Mouse (Mus musculus): ENCODE measurements around the gene Ikzf2. TPM values are rescaled to one million over a fixed set of nuclear protein-coding genes. Genes with fewer than 3 reads are reported as not detected.

Gene Ikzf2
- polyA plus RNA-seq, 1 experiment, result 43.5 TPM

- TF ChIP-seq POLR2A (IDR thresholded peaks at IDR 0.05; ENCODE audit: insufficient read depth, low read depth, low read length), result no peak
- no peak for TF ChIP-seq CTCF (IDR thresholded peaks at IDR 0.05; ENCODE audit: insufficient read depth, low read depth, low read length)
- WGBS, result 96% methylated on average over 3 of the region's 3 CpGs
- H3K4me1 ChIP-seq (ENCODE audit: control insufficient read depth, insufficient read depth, low read length), result peaks cover 2% of the 10 kb centered on the region; the same call in 1 of the 2 replicates
- no peak overlapping the region for H3K27ac ChIP-seq (ENCODE audit: insufficient read depth, low read depth, low read length)
- no peak overlapping the region for H3K4me3 ChIP-seq (ENCODE audit: insufficient read depth, low read depth, low read length)
These were observed 4.8 kb downstream of the Ikzf2 start for GRCm38 (mm10) chr1:69682261-69682660.

GRCm38 (mm10) chr1:69681003-69681402 lies 6.0 kb downstream of the Ikzf2 start:
- Histone ChIP-seq H3K4me3 (ENCODE audit: insufficient read depth, low read depth, low read length) (no peak overlapping the region), H3K27ac (ENCODE audit: insufficient read depth, low read depth, low read length) (no peak overlapping the region), H3K4me1 (ENCODE audit: control insufficient read depth, insufficient read depth, low read length) (peaks cover 2% of the 10 kb centered on the region; the same call in 1 of the 2 replicates)
- WGBS, result 65% methylated on average over 5 of the region's 5 CpGs
- no peak for TF ChIP-seq POLR2A (IDR thresholded peaks at IDR 0.05; ENCODE audit: insufficient read depth, low read depth, low read length)
- no peak for TF ChIP-seq CTCF (IDR thresholded peaks at IDR 0.05; ENCODE audit: insufficient read depth, low read depth, low read length)

GRCm38 (mm10) chr1:69680501-69680900 lies 6.5 kb downstream of the Ikzf2 start:
- Histone ChIP-seq H3K4me1 (ENCODE audit: control insufficient read depth, insufficient read depth, low read length) (peaks cover 2% of the 10 kb centered on the region; the same call in 1 of the 2 replicates), H3K27ac (ENCODE audit: insufficient read depth, low read depth, low read length) (no peak overlapping the region), H3K4me3 (ENCODE audit: insufficient read depth, low read depth, low read length) (no peak overlapping the region)
- no peak for TF ChIP-seq CTCF (IDR thresholded peaks at IDR 0.05; ENCODE audit: insufficient read depth, low read depth, low read length)
- 92% methylated on average over 4 of the region's 4 CpGs for WGBS

GRCm38 (mm10) chr1:69669897-69670404 lies 17.1 kb downstream of the Ikzf2 start:
- Histone ChIP-seq H3K4me3 (ENCODE audit: insufficient read depth, low read depth, low read length) (no peak overlapping the region), H3K4me1 (ENCODE audit: control insufficient read depth, insufficient read depth, low read length) (no peaks in the 10 kb centered on the region), H3K27ac (ENCODE audit: insufficient read depth, low read depth, low read length) (no peak overlapping the region)
- WGBS, result 95% methylated on average over 10 of the region's 10 CpGs
- TF ChIP-seq POLR2A (IDR thresholded peaks at IDR 0.05; ENCODE audit: insufficient read depth, low read depth, low read length), result no peak
- no peak for TF ChIP-seq CTCF (IDR thresholded peaks at IDR 0.05; ENCODE audit: insufficient read depth, low read depth, low read length)

GRCm38 (mm10) chr1:69667456-69667855 lies 19.6 kb downstream of the Ikzf2 start:
- no peaks in the 10 kb centered on the region for H3K4me1 ChIP-seq (ENCODE audit: control insufficient read depth, insufficient read depth, low read length)
- no peak overlapping the region for H3K27ac ChIP-seq (ENCODE audit: insufficient read depth, low read depth, low read length)
- H3K4me3 ChIP-seq (ENCODE audit: insufficient read depth, low read depth, low read length), result no peak overlapping the region
- TF ChIP-seq CTCF (IDR thresholded peaks at IDR 0.05; ENCODE audit: insufficient read depth, low read depth, low read length) (no peak), POLR2A (IDR thresholded peaks at IDR 0.05; ENCODE audit: insufficient read depth, low read depth, low read length) (no peak)
- 94% methylated on average over 5 of the region's 5 CpGs for WGBS

GRCm38 (mm10) chr1:69659779-69660178 lies 27.3 kb downstream of the Ikzf2 start:
- TF ChIP-seq CTCF (IDR thresholded peaks at IDR 0.05; ENCODE audit: insufficient read depth, low read depth, low read length) (no peak), POLR2A (IDR thresholded peaks at IDR 0.05; ENCODE audit: insufficient read depth, low read depth, low read length) (no peak)
- H3K4me1 ChIP-seq (ENCODE audit: control insufficient read depth, insufficient read depth, low read length), result peaks cover 5% of the 10 kb centered on the region; the same call in 1 of the 2 replicates
- H3K4me3 ChIP-seq (ENCODE audit: insufficient read depth, low read depth, low read length), result no peak overlapping the region
- WGBS, result 94% methylated on average over 2 of the region's 2 CpGs
- no peak overlapping the region for H3K27ac ChIP-seq (ENCODE audit: insufficient read depth, low read depth, low read length)

- H3K27ac ChIP-seq (ENCODE audit: insufficient read depth, low read depth, low read length), result no peak overlapping the region
- H3K4me1 ChIP-seq (ENCODE audit: control insufficient read depth, insufficient read depth, low read length), result peaks cover 5% of the 10 kb centered on the region; the same call in 1 of the 2 replicates
- no peak for TF ChIP-seq POLR2A (IDR thresholded peaks at IDR 0.05; ENCODE audit: insufficient read depth, low read depth, low read length)
- TF ChIP-seq CTCF (IDR thresholded peaks at IDR 0.05; ENCODE audit: insufficient read depth, low read depth, low read length), result no peak
- H3K4me3 ChIP-seq (ENCODE audit: insufficient read depth, low read depth, low read length), result no peak overlapping the region
- 62% methylated on average over 6 of the region's 6 CpGs for WGBS
These were observed 29.0 kb downstream of the Ikzf2 start for GRCm38 (mm10) chr1:69658051-69658450.

GRCm38 (mm10) chr1:69657455-69657854 lies 29.6 kb downstream of the Ikzf2 start:
- H3K4me3 ChIP-seq (ENCODE audit: insufficient read depth, low read depth, low read length), result no peak overlapping the region
- H3K27ac ChIP-seq (ENCODE audit: insufficient read depth, low read depth, low read length), result no peak overlapping the region
- WGBS, result 96% methylated on average over 3 of the region's 3 CpGs
- TF ChIP-seq CTCF (IDR thresholded peaks at IDR 0.05; ENCODE audit: insufficient read depth, low read depth, low read length) (no peak), POLR2A (IDR thresholded peaks at IDR 0.05; ENCODE audit: insufficient read depth, low read depth, low read length) (no peak)
- H3K4me1 ChIP-seq (ENCODE audit: control insufficient read depth, insufficient read depth, low read length), result peaks cover 5% of the 10 kb centered on the region; the same call in 1 of the 2 replicates

GRCm38 (mm10) chr1:69656929-69657328 lies 30.1 kb downstream of the Ikzf2 start:
- WGBS, result 67% methylated on average over 16 of the region's 16 CpGs
- Histone ChIP-seq H3K27ac (ENCODE audit: insufficient read depth, low read depth, low read length) (no peak overlapping the region), H3K4me3 (ENCODE audit: insufficient read depth, low read depth, low read length) (no peak overlapping the region), H3K4me1 (ENCODE audit: control insufficient read depth, insufficient read depth, low read length) (peaks cover 5% of the 10 kb centered on the region; the same call in 1 of the 2 replicates)
- TF ChIP-seq POLR2A (IDR thresholded peaks at IDR 0.05; ENCODE audit: insufficient read depth, low read depth, low read length) (no peak), CTCF (IDR thresholded peaks at IDR 0.05; ENCODE audit: insufficient read depth, low read depth, low read length) (no peak)
